9 mouse cellular contexts compared by ENCODE assay signal in genomic region chr7:19506969-19507611, GRCm38 (mm10). TPM values are rescaled to one million over a fixed set of nuclear protein-coding genes. Genes with fewer than 3 reads are reported as not detected.
A peak's percentile ranks its signal among the peaks of the same experiment; 100 is the strongest.
DNase-seq lines count a peak whose midpoint lies in the region; ATAC-seq and TF ChIP-seq lines count a peak whose summit lies in the region.
"Had no signal": no experiment of that assay in that cellular context is flagged by ENCODE, and none has a peak within 500 bp of the region (broad histone marks: within the 10 kb centered on the region; RNA-seq: fewer than 3 reads in every experiment).

No protein-coding gene starts in this region.

- H3K27me3 ChIP-seq in hindbrain, embryonic 11.5 days (ENCODE audit: control insufficient read depth, insufficient read depth, low read length) = no peaks in the 10 kb centered on the region
- H3K27me3 ChIP-seq in liver, embryonic 15.5 days = 0 out of 2 replicates have a peak, but pooled peaks cover 8% of the 10 kb centered on the region
- H3K27me3 ChIP-seq: CH12.LX had no signal

- peak overlapping the region; percentile 65 for H3K27ac ChIP-seq in hindbrain, embryonic 11.5 days (ENCODE audit: low read depth, low read length)
- H3K27ac ChIP-seq in liver, embryonic 15.5 days (replicated peaks) = peak overlapping the region; percentile 88; the same call in 1 of the 2 replicates
- no peak overlapping the region for H3K27ac ChIP-seq in olfactory bulb, adult 2 months (ENCODE audit: insufficient read depth, low read depth, low read length)

- TF ChIP-seq POLR2A in olfactory bulb, adult 2 months (IDR thresholded peaks at IDR 0.05; ENCODE audit: insufficient read depth, low read depth, low read length) = no peak

- peak; percentile 57 for DNase-seq in cerebellum, adult 11-12 months
- DNase-seq in cerebellum, adult 9-10 months = no peak
- peak; percentile 63 for DNase-seq in ES-CJ7 (ENCODE audit: low read depth, low spot score)
- peak; percentile 61 for DNase-seq in embryo, embryonic 11.5 days (ENCODE audit: low read depth, low spot score)
- peak; percentile 83 for DNase-seq in hindbrain, embryonic 11.5 days (ENCODE audit: low spot score)
- peak; percentile 51 for DNase-seq in yolk sac, embryonic 10.5 days (ENCODE audit: low spot score)

- H3K4me2 ChIP-seq in hindbrain, embryonic 11.5 days (replicated peaks; ENCODE audit: low read depth, low read length) = peak overlapping the region; percentile 95
- peak overlapping the region; percentile 93 for H3K4me2 ChIP-seq in liver, embryonic 15.5 days

- no peak for TF ChIP-seq CTCF in olfactory bulb, adult 2 months (IDR thresholded peaks at IDR 0.05; ENCODE audit: insufficient read depth, low read depth, low read length)

- peak; percentile 23 for ATAC-seq in hindbrain, embryonic 11.5 days (ENCODE audit: low FRiP score)
- no peak for ATAC-seq in liver, embryonic 15.5 days (ENCODE audit: insufficient read depth)

- peak overlapping the region; percentile 79 for H3K4me3 ChIP-seq in hindbrain, embryonic 11.5 days (ENCODE audit: low read depth, low read length)
- H3K4me3 ChIP-seq in liver, embryonic 15.5 days (replicated peaks) = peak overlapping the region; percentile 93
- H3K4me3 ChIP-seq in olfactory bulb, adult 2 months (ENCODE audit: insufficient read depth, low read depth, low read length) = peak overlapping the region; percentile 51

- H3K9ac ChIP-seq in hindbrain, embryonic 11.5 days (ENCODE audit: low read depth, low read length) = peak overlapping the region; percentile 86
- H3K9ac ChIP-seq in liver, embryonic 15.5 days = peak overlapping the region; percentile 78

- H3K4me1 ChIP-seq in hindbrain, embryonic 11.5 days (replicated peaks; ENCODE audit: control insufficient read depth, insufficient read depth, low read length) = no peaks in the 10 kb centered on the region
- H3K4me1 ChIP-seq in liver, embryonic 15.5 days (replicated peaks) = peaks cover 39% of the 10 kb centered on the region
- H3K4me1 ChIP-seq in olfactory bulb, adult 2 months (ENCODE audit: control insufficient read depth, insufficient read depth, low read length) = peaks cover 21% of the 10 kb centered on the region

- H3K9me3 ChIP-seq in hindbrain, embryonic 11.5 days (ENCODE audit: control insufficient read depth, low read length) = no peaks in the 10 kb centered on the region
- H3K9me3 ChIP-seq in liver, embryonic 15.5 days (replicated peaks) = no peaks in the 10 kb centered on the region

- H3K36me3 ChIP-seq in hindbrain, embryonic 11.5 days (ENCODE audit: control insufficient read depth, insufficient read depth, low read length) = no peaks in the 10 kb centered on the region
- H3K36me3 ChIP-seq in liver, embryonic 15.5 days (replicated peaks) = no peaks in the 10 kb centered on the region

- under 1% methylated on average over 71 of the region's 71 CpGs for WGBS in hindbrain, embryonic 11.5 days
- 3% methylated on average over 71 of the region's 71 CpGs for WGBS in liver, embryonic 15.5 days (ENCODE audit: insufficient replicate concordance)
- 1% methylated on average over 71 of the region's 71 CpGs for WGBS in olfactory bulb, adult 2 months

RNA-seq across cellular contexts. Expression of gene Bloc1s3, which starts 1.1 kb away (rescaled TPM):
- polyA plus RNA-seq in hindbrain, embryonic 11.5 days (2014; fragmentation: Nextera tagmentation; extraction: Ambion mirVana) = 2.4 and 2.5 TPM in 2 replicates
- 0.79 and 1.1 TPM in 2 replicates for polyA plus RNA-seq in liver, embryonic 15.5 days (2015; fragmentation: Nextera tagmentation; extraction: Ambion mirVana)
- not detected in 2 replicates for polyA plus RNA-seq in olfactory bulb, adult 2 months (2012; ENCODE audit: insufficient read depth, insufficient read length, low replicate concordance, missing spikeins)

RNA-seq across cellular contexts. Expression of gene Trappc6a, which starts 1.1 kb away (rescaled TPM):
- polyA plus RNA-seq in hindbrain, embryonic 11.5 days (2014; fragmentation: Nextera tagmentation; extraction: Ambion mirVana) = 45.7 and 49.8 TPM in 2 replicates
- 41.2 and 42.0 TPM in 2 replicates for polyA plus RNA-seq in liver, embryonic 15.5 days (2015; fragmentation: Nextera tagmentation; extraction: Ambion mirVana)
- polyA plus RNA-seq in olfactory bulb, adult 2 months (2012; ENCODE audit: insufficient read depth, insufficient read length, low replicate concordance, missing spikeins) = not detected in 2 replicates

RNA-seq across cellular contexts. Expression of gene Nkpd1, which starts 10.5 kb away (rescaled TPM):
- polyA plus RNA-seq in hindbrain, embryonic 11.5 days (2014; fragmentation: Nextera tagmentation; extraction: Ambion mirVana) = 0.10 and 0.17 TPM in 2 replicates
- not detected in 2 replicates for polyA plus RNA-seq in liver, embryonic 15.5 days (2015; fragmentation: Nextera tagmentation; extraction: Ambion mirVana)
- polyA plus RNA-seq in olfactory bulb, adult 2 months (2012; ENCODE audit: insufficient read depth, insufficient read length, low replicate concordance, missing spikeins) = not detected in 2 replicates

RNA-seq across cellular contexts. Expression of gene Exoc3l2, which starts 44.0 kb away (rescaled TPM):
- 0.66 and 0.76 TPM in 2 replicates for polyA plus RNA-seq in hindbrain, embryonic 11.5 days (2014; fragmentation: Nextera tagmentation; extraction: Ambion mirVana)
- 0.85 and 1.2 TPM in 2 replicates for polyA plus RNA-seq in liver, embryonic 15.5 days (2015; fragmentation: Nextera tagmentation; extraction: Ambion mirVana)
- not detected in 2 replicates for polyA plus RNA-seq in olfactory bulb, adult 2 months (2012; ENCODE audit: insufficient read depth, insufficient read length, low replicate concordance, missing spikeins)

RNA-seq across cellular contexts. Expression of gene Mark4, which starts 48.5 kb away (rescaled TPM):
- polyA plus RNA-seq in hindbrain, embryonic 11.5 days (2014; fragmentation: Nextera tagmentation; extraction: Ambion mirVana) = 11.5 and 13.3 TPM in 2 replicates
- 1.2 and 1.6 TPM in 2 replicates for polyA plus RNA-seq in liver, embryonic 15.5 days (2015; fragmentation: Nextera tagmentation; extraction: Ambion mirVana)
- not detected in 2 replicates for polyA plus RNA-seq in olfactory bulb, adult 2 months (2012; ENCODE audit: insufficient read depth, insufficient read length, low replicate concordance, missing spikeins)

Comparison
In these comparisons a context has a peak if more than half of its experiments do, and no peak if none do; other contexts are left out.
1. RNA of gene Trappc6a, which starts 1.1 kb away (polyA plus RNA-seq): 45.7 to 49.8 TPM in hindbrain, embryonic 11.5 days and 41.2 to 42.0 TPM in liver, embryonic 15.5 days; not detected in olfactory bulb, adult 2 months; every median in the first group is over 10 times any median in the second.
2. Peak in every context shown above with its lines, with median percentiles within 50 percentile points of each other: H3K4me3 ChIP-seq.